Mouse (Mus musculus) ES-E14 (cell line): ENCODE measurements around the gene Kirrel3.

ENCODE experiments used
- CHD2 ChIP-seq: IDR thresholded peaks from 2 replicates; pipeline ENCODE4 v1.6.1; 2014; ENCODE audit warnings: mild to moderate bottlenecking, low read depth, low read length, inconsistent platforms
- HCFC1 ChIP-seq: IDR thresholded peaks from 2 replicates; pipeline ENCODE4 v1.6.1; 2012; ENCODE audit warnings: low read length, inconsistent platforms, borderline replicate concordance; ENCODE audit not compliant: insufficient read depth
- MAFK ChIP-seq: IDR thresholded peaks from 2 replicates; pipeline ENCODE4 v1.6.1; 2014; ENCODE audit warnings: mild to moderate bottlenecking, low read depth, low read length, inconsistent platforms; ENCODE audit not compliant: insufficient read depth
- ZNF384 ChIP-seq: IDR thresholded peaks from 2 replicates; pipeline ENCODE4 v1.6.1; 2012; ENCODE audit warnings: low read depth, low read length, inconsistent platforms

GRCm38 (mm10) chr9:34507164-34507563, 21.5 kb downstream of the Kirrel3 start:
- TF ChIP-seq HCFC1, result no peak
- TF ChIP-seq ZNF384, result no peak
- TF ChIP-seq MAFK, result no peak
- no peak for TF ChIP-seq CHD2
